Mouse (Mus musculus): ENCODE data around the gene Anp32a. TPM values are rescaled to one million over a fixed set of nuclear protein-coding genes. Genes with fewer than 3 reads are reported as not detected.
A peak's percentile ranks its signal among the peaks of the same experiment; 100 is the strongest.

Anp32a gene
- polyA plus RNA-seq (2014; fragmentation: Nextera tagmentation; extraction: Ambion mirVana), result 134 and 135 TPM in 2 replicates

GRCm38 (mm10) chr9:62341123-62341486 lies at the start of gene Anp32a:
Gene Anp32a (plus strand): TSS chr9:62341293.
- no peak for TF ChIP-seq CTCF (IDR thresholded peaks at IDR 0.05; ENCODE audit: low read depth)
- WGBS, result under 1% methylated on average over 32 of the region's 34 CpGs
- no peaks in the 10 kb centered on the region for H3K36me3 ChIP-seq (ENCODE audit: insufficient read depth)

GRCm38 (mm10) chr9:62295006-62295698 lies 45.9 kb upstream of the Anp32a start:
- 27% methylated on average over 7 of the region's 7 CpGs for whole genome bisulfite sequencing
- Histone ChIP-seq H3K27ac (ENCODE audit: low read depth) (no peak overlapping the region), H3K36me3 (ENCODE audit: insufficient read depth) (no peaks in the 10 kb centered on the region), H3K4me3 (ENCODE audit: low read depth, low read length) (no peak overlapping the region), H3K9ac (no peak overlapping the region), H3K27me3 (ENCODE audit: insufficient read depth, low read length) (no peaks in the 10 kb centered on the region), H3K4me1 (ENCODE audit: insufficient read depth) (no peaks in the 10 kb centered on the region), H3K4me2 (no peak overlapping the region), H3K9me3 (ENCODE audit: low read depth, low read length) (no peaks in the 10 kb centered on the region)
- peak; percentile 94 for TF ChIP-seq CTCF (IDR thresholded peaks at IDR 0.05; ENCODE audit: low read depth)
- ATAC-seq (ENCODE audit: insufficient read depth), result no peak
- peak; percentile 92 for DNase-seq

More at GRCm38 (mm10) chr9:62341123-62341486, at the start of gene Anp32a:
- H3K4me2 ChIP-seq, result peak within 1 kb of the TSS; percentile 89
- ATAC-seq (ENCODE audit: insufficient read depth) (peak; percentile 91), DNase-seq (peak; percentile 99)
- H3K9ac ChIP-seq, result peak within 1 kb of the TSS; percentile 98
- peak within 1 kb of the TSS; percentile 100 for H3K27ac ChIP-seq (ENCODE audit: low read depth)
- H3K27me3 ChIP-seq (ENCODE audit: insufficient read depth, low read length), result no peaks in the 10 kb centered on the region
- H3K9me3 ChIP-seq (ENCODE audit: low read depth, low read length), result no peaks in the 10 kb centered on the region
- peak within 1 kb of the TSS; percentile 75 for H3K4me3 ChIP-seq (ENCODE audit: low read depth, low read length)
- peaks cover 6% of the 10 kb centered on the region for H3K4me1 ChIP-seq (ENCODE audit: insufficient read depth)

DNA sequence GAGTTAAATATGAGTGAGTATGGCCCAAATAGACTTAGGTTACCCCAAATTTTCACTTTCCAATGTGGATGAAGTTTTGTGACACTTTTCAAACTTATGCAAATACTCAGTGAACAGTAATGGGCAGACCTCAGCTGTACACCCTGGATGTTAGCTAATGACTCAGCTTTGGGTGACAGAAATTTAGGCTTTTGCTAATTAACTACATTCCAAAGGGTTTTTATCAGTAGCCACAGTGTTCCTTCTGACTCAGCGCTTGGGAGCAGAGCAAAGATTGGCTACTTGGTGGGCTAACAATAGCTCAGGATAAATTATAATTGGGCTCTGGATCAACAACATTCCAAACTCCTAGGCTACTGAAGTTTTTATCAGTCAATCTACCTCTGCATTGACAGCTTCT lies 44.2 kb upstream of the Anp32a start:
- no peak for DNase-seq
- H3K9ac ChIP-seq, result no peak overlapping the region
- no peaks in the 10 kb centered on the region for H3K27me3 ChIP-seq (ENCODE audit: insufficient read depth, low read length)
- no peaks in the 10 kb centered on the region for H3K9me3 ChIP-seq (ENCODE audit: low read depth, low read length)
- 68% methylated on average over 1 of the region's 1 CpGs for WGBS
- H3K4me1 ChIP-seq (ENCODE audit: insufficient read depth), result no peaks in the 10 kb centered on the region
- ATAC-seq (ENCODE audit: insufficient read depth), result no peak
- H3K27ac ChIP-seq (ENCODE audit: low read depth), result no peak overlapping the region
- TF ChIP-seq CTCF (IDR thresholded peaks at IDR 0.05; ENCODE audit: low read depth), result no peak
- H3K36me3 ChIP-seq (ENCODE audit: insufficient read depth), result no peaks in the 10 kb centered on the region
- no peak overlapping the region for H3K4me3 ChIP-seq (ENCODE audit: low read depth, low read length)
- H3K4me2 ChIP-seq, result no peak overlapping the region

- no peak for TF ChIP-seq CTCF (IDR thresholded peaks at IDR 0.05; ENCODE audit: low read depth)
- no peak overlapping the region for H3K27ac ChIP-seq (ENCODE audit: low read depth)
- H3K9ac ChIP-seq, result no peak overlapping the region
- H3K27me3 ChIP-seq (ENCODE audit: insufficient read depth, low read length), result no peaks in the 10 kb centered on the region
- no peaks in the 10 kb centered on the region for H3K4me1 ChIP-seq (ENCODE audit: insufficient read depth)
- H3K4me2 ChIP-seq, result no peak overlapping the region
- H3K4me3 ChIP-seq (ENCODE audit: low read depth, low read length), result no peak overlapping the region
- DNase-seq, result no peak
- H3K36me3 ChIP-seq (ENCODE audit: insufficient read depth), result no peaks in the 10 kb centered on the region
- no peaks in the 10 kb centered on the region for H3K9me3 ChIP-seq (ENCODE audit: low read depth, low read length)
- no peak for ATAC-seq (ENCODE audit: insufficient read depth)
- 77% methylated on average over 6 of the region's 6 CpGs for WGBS
These were observed 25.5 kb upstream of the Anp32a start for GRCm38 (mm10) chr9:62315556-62315955.

- Histone ChIP-seq H3K9me3 (ENCODE audit: low read depth, low read length) (peaks cover 4% of the 10 kb centered on the region; the same call in 1 of the 2 replicates), H3K27ac (ENCODE audit: low read depth) (no peak overlapping the region), H3K27me3 (ENCODE audit: insufficient read depth, low read length) (no peaks in the 10 kb centered on the region), H3K4me1 (ENCODE audit: insufficient read depth) (no peaks in the 10 kb centered on the region), H3K4me3 (ENCODE audit: low read depth, low read length) (no peak overlapping the region), H3K4me2 (no peak overlapping the region), H3K9ac (no peak overlapping the region), H3K36me3 (ENCODE audit: insufficient read depth) (no peaks in the 10 kb centered on the region)
- 0 out of 2 replicates have a peak, but pooled peaks have one; percentile 4 for TF ChIP-seq CTCF (IDR thresholded peaks at IDR 0.05; ENCODE audit: low read depth)
- WGBS, result 74% methylated on average over 4 of the region's 4 CpGs
- peak; percentile 21 for DNase-seq
- ATAC-seq (ENCODE audit: insufficient read depth), result no peak
These were observed 22.4 kb upstream of the Anp32a start for GRCm38 (mm10) chr9:62318729-62319128.

- H3K9me3 ChIP-seq (ENCODE audit: low read depth, low read length), result peaks cover 4% of the 10 kb centered on the region; the same call in 1 of the 2 replicates
- H3K27me3 ChIP-seq (ENCODE audit: insufficient read depth, low read length), result no peaks in the 10 kb centered on the region
- no peak overlapping the region for H3K27ac ChIP-seq (ENCODE audit: low read depth)
- ATAC-seq (ENCODE audit: insufficient read depth) (no peak), DNase-seq (no peak)
- no peaks in the 10 kb centered on the region for H3K36me3 ChIP-seq (ENCODE audit: insufficient read depth)
- TF ChIP-seq CTCF (IDR thresholded peaks at IDR 0.05; ENCODE audit: low read depth), result no peak
- 75% methylated on average over 1 of the region's 1 CpGs for WGBS
- no peak overlapping the region for H3K9ac ChIP-seq
- no peaks in the 10 kb centered on the region for H3K4me1 ChIP-seq (ENCODE audit: insufficient read depth)
- H3K4me3 ChIP-seq (ENCODE audit: low read depth, low read length), result no peak overlapping the region
- H3K4me2 ChIP-seq, result no peak overlapping the region
These were observed 17.3 kb upstream of the Anp32a start for GRCm38 (mm10) chr9:62323816-62324215.

- Histone ChIP-seq H3K36me3 (ENCODE audit: insufficient read depth) (no peaks in the 10 kb centered on the region), H3K4me3 (ENCODE audit: low read depth, low read length) (no peak overlapping the region), H3K9me3 (ENCODE audit: low read depth, low read length) (peaks cover under 1% of the 10 kb centered on the region; the same call in 1 of the 2 replicates), H3K4me1 (ENCODE audit: insufficient read depth) (no peaks in the 10 kb centered on the region), H3K27ac (ENCODE audit: low read depth) (no peak overlapping the region), H3K9ac (no peak overlapping the region), H3K4me2 (no peak overlapping the region), H3K27me3 (ENCODE audit: insufficient read depth, low read length) (no peaks in the 10 kb centered on the region)
- 67% methylated on average over 3 of the region's 3 CpGs for WGBS
- no peak for DNase-seq
- ATAC-seq (ENCODE audit: insufficient read depth), result no peak
- TF ChIP-seq CTCF (IDR thresholded peaks at IDR 0.05; ENCODE audit: low read depth), result no peak
These were observed 15.1 kb upstream of the Anp32a start for GRCm38 (mm10) chr9:62325965-62326364.

Measured in lung, embryonic 14.5 days (tissue).